Mouse (Mus musculus): ENCODE data around the gene Mllt1. TPM values are rescaled to one million over a fixed set of nuclear protein-coding genes. Genes with fewer than 3 reads are reported as not detected.

Mllt1 gene
- polyA plus RNA-seq, 1 experiment from 2014 or later: 13.7 TPM

DNA sequence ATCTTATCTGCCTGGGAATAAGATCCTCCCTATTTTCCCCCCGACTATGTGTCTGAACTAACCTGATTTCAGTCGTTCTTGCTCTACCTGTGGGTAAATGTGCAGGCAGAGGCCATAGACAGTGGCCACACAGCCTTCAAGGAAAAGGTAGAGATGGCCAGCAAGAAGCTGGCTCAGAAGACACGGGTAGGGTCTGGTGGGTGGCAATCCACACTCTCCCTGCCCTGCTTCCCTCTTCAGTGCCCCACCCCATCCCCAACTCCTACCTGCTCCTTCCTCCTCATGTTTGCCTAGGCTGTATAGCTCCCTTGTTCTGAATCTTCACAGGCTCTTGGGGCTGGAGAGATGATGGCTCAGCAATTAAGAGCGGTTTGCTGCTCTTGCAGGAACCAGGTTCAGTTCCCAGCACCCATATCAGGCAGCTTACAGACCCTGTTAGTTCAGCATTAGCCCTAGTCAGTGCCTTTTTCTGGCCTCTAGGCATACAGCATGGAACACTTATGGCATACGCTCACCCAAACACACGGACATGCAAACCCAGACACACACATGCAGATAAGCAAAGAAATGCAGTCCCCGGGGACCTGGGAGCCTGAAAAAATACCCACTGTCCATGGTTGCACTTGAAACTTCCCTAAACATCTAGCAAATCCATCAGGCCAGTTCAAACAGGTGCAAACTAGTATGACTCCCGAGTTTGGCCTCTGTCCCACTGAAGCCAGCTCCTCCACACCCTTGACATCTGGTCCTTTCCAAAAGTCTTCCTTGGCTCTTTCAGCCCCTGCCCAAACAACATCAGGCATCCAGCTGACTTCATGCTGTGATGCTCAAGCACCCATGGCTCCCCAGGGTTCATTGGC is 41.5 kb upstream of the Mllt1 start:
- 58% methylated on average over 8 of the region's 8 CpGs for WGBS
- Histone ChIP-seq H3K4me2 (replicated peaks; ENCODE audit: low read depth) (no peak overlapping the region), H3K4me3 (ENCODE audit: low read depth, low read length) (no peak overlapping the region), H3K4me1 (replicated peaks; ENCODE audit: control insufficient read depth, insufficient read depth) (no peaks in the 10 kb centered on the region), H3K27ac (replicated peaks) (no peak overlapping the region), H3K27me3 (ENCODE audit: control insufficient read depth, insufficient read depth, low read length) (no peaks in the 10 kb centered on the region), H3K9me3 (ENCODE audit: control insufficient read depth, low read length) (no peaks in the 10 kb centered on the region), H3K36me3 (ENCODE audit: control insufficient read depth, insufficient read depth, low read length) (no peaks in the 10 kb centered on the region), H3K9ac (ENCODE audit: low read length) (no peak overlapping the region)
- no peak for TF ChIP-seq CTCF (IDR thresholded peaks at IDR 0.05; ENCODE audit: low read depth)
- TF ChIP-seq EP300 (optimal IDR thresholded peaks at IDR 0.05): no peak
- peak; percentile 13 for DNase-seq (ENCODE audit: low spot score)
- ATAC-seq (ENCODE audit: low FRiP score, low TSS enrichment): no peak

DNA sequence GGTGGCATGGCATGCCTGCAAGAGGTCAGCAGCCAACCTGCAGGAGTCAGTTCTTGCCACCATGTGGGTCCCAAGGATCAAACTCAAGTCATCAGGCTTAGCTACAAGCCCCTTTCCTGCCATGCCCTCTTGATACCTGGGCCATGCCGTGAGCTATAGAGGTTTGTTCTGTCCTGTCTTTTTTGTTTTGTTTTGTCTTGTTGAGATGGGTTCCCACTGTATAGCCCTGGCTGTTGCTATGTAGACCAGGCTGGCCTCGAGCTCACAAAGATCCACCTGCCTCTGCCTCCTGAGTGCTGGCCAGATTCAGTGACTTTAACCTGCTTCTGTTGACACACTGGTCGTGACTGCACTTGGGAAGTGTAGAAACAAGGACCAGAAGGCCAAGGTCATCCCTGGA is 40.2 kb upstream of the Mllt1 start:
- DNase-seq (ENCODE audit: low spot score) (peak; percentile 3), ATAC-seq (ENCODE audit: low FRiP score, low TSS enrichment) (no peak)
- H3K9ac ChIP-seq (ENCODE audit: low read length): no peak overlapping the region
- TF ChIP-seq CTCF (IDR thresholded peaks at IDR 0.05; ENCODE audit: low read depth) (no peak), EP300 (optimal IDR thresholded peaks at IDR 0.05) (no peak)
- H3K27me3 ChIP-seq (ENCODE audit: control insufficient read depth, insufficient read depth, low read length): no peaks in the 10 kb centered on the region
- H3K4me3 ChIP-seq (ENCODE audit: low read depth, low read length): no peak overlapping the region
- 73% methylated on average over 3 of the region's 3 CpGs for WGBS
- no peak overlapping the region for H3K4me2 ChIP-seq (replicated peaks; ENCODE audit: low read depth)
- no peaks in the 10 kb centered on the region for H3K4me1 ChIP-seq (replicated peaks; ENCODE audit: control insufficient read depth, insufficient read depth)
- H3K9me3 ChIP-seq (ENCODE audit: control insufficient read depth, low read length): no peaks in the 10 kb centered on the region
- H3K27ac ChIP-seq (replicated peaks): no peak overlapping the region
- no peaks in the 10 kb centered on the region for H3K36me3 ChIP-seq (ENCODE audit: control insufficient read depth, insufficient read depth, low read length)

DNA sequence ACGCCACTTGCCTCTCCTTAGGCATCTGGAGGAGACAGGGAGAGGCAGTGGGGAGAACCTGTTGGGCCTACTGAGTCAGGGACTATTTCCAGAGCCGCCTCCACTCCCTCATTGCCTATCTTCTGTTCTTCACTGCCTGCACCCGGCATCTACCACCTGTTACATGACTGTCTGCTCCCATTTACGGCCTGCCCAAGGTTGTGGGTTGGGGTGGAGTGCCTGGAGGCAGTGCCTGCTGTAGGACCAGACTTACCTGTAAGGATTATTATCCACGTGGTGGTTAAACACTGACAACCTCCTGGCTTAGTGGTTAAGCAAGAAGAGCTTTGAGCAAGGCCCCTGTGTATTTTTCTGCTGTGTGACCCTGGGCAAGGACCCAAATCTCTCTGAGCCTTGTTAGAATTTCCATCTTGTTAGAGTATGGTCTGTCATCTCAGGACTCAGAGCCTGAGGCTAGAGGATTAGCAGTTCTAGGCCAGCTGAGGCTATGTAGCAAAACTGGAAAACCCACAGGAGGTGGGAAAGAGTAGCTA is 39.6 kb upstream of the Mllt1 start:
- Histone ChIP-seq H3K9me3 (ENCODE audit: control insufficient read depth, low read length) (no peaks in the 10 kb centered on the region), H3K27ac (replicated peaks) (no peak overlapping the region), H3K9ac (ENCODE audit: low read length) (no peak overlapping the region), H3K27me3 (ENCODE audit: control insufficient read depth, insufficient read depth, low read length) (no peaks in the 10 kb centered on the region), H3K4me2 (replicated peaks; ENCODE audit: low read depth) (no peak overlapping the region), H3K4me3 (ENCODE audit: low read depth, low read length) (no peak overlapping the region), H3K4me1 (replicated peaks; ENCODE audit: control insufficient read depth, insufficient read depth) (no peaks in the 10 kb centered on the region), H3K36me3 (ENCODE audit: control insufficient read depth, insufficient read depth, low read length) (no peaks in the 10 kb centered on the region)
- 63% methylated on average over 5 of the region's 5 CpGs for WGBS
- peak; percentile 12 for DNase-seq (ENCODE audit: low spot score)
- no peak for TF ChIP-seq EP300 (optimal IDR thresholded peaks at IDR 0.05)
- TF ChIP-seq CTCF (IDR thresholded peaks at IDR 0.05; ENCODE audit: low read depth): no peak
- ATAC-seq (ENCODE audit: low FRiP score, low TSS enrichment): peak; percentile 56; the same call in 1 of the 2 replicates

- no peaks in the 10 kb centered on the region for H3K4me1 ChIP-seq (replicated peaks; ENCODE audit: control insufficient read depth, insufficient read depth)
- no peak overlapping the region for H3K27ac ChIP-seq (replicated peaks)
- no peaks in the 10 kb centered on the region for H3K9me3 ChIP-seq (ENCODE audit: control insufficient read depth, low read length)
These were observed 38.9 kb upstream of the Mllt1 start for GRCm38 (mm10) chr17:56973956-56974707.

GRCm38 (mm10) chr17:56970081-56970480 is 34.9 kb upstream of the Mllt1 start:
- no peak overlapping the region for H3K27ac ChIP-seq (replicated peaks)
- H3K36me3 ChIP-seq (ENCODE audit: control insufficient read depth, insufficient read depth, low read length): no peaks in the 10 kb centered on the region
- TF ChIP-seq EP300 (optimal IDR thresholded peaks at IDR 0.05): no peak
- TF ChIP-seq CTCF (IDR thresholded peaks at IDR 0.05; ENCODE audit: low read depth): no peak
- no peaks in the 10 kb centered on the region for H3K4me1 ChIP-seq (replicated peaks; ENCODE audit: control insufficient read depth, insufficient read depth)
- H3K9me3 ChIP-seq (ENCODE audit: control insufficient read depth, low read length): no peaks in the 10 kb centered on the region
- ATAC-seq (ENCODE audit: low FRiP score, low TSS enrichment) (no peak), DNase-seq (ENCODE audit: low spot score) (no peak)
- WGBS: 66% methylated on average over 5 of the region's 5 CpGs
- H3K27me3 ChIP-seq (ENCODE audit: control insufficient read depth, insufficient read depth, low read length): no peaks in the 10 kb centered on the region
- H3K4me2 ChIP-seq (replicated peaks; ENCODE audit: low read depth): no peak overlapping the region
- H3K4me3 ChIP-seq (ENCODE audit: low read depth, low read length): no peak overlapping the region
- no peak overlapping the region for H3K9ac ChIP-seq (ENCODE audit: low read length)

More at GRCm38 (mm10) chr17:56973956-56974707, 38.9 kb upstream of the Mllt1 start:
- DNase-seq (ENCODE audit: low spot score) (peak; percentile 11), ATAC-seq (ENCODE audit: low FRiP score, low TSS enrichment) (0 out of 2 replicates have a peak, but pooled peaks have one; percentile 31)
- 60% methylated on average over 13 of the region's 14 CpGs for WGBS
- TF ChIP-seq EP300 (optimal IDR thresholded peaks at IDR 0.05): no peak
- Histone ChIP-seq H3K9ac (ENCODE audit: low read length) (no peak overlapping the region), H3K36me3 (ENCODE audit: control insufficient read depth, insufficient read depth, low read length) (no peaks in the 10 kb centered on the region), H3K4me3 (ENCODE audit: low read depth, low read length) (no peak overlapping the region), H3K27me3 (ENCODE audit: control insufficient read depth, insufficient read depth, low read length) (no peaks in the 10 kb centered on the region), H3K4me2 (replicated peaks; ENCODE audit: low read depth) (no peak overlapping the region)

Data from stomach, postnatal 0 days (tissue).